In the genomic region with DNA sequence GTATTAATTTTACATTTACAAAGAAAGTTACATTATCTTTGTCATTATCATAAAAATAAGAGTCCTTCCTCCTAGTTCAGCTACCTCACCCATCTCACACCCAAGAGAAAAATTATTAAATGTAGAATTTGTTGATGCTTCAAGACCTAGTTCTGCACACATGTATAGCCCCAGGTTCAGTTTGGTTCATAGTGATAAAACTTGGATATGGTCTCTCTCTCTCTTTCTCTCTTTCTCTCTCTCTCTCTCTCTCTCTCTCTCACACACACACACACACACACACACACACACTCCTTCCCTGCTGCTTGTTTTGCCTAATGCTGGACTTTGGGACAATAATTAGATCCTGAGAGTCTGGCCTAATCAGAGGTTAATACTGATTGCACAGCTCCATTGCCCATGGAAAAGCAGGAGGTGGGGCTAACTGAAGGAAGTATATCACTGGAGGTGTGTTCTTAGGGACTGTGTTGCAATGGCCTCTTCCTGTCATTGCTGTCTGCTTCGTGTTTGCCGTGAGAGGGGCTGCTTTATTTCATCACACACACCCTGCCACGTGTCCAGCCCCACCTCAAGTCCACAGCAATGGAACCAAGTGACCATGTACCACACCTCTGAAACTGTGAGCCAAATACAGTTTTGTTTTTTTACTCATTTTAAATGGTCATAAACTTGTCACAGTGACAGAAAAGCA, we compare ENCODE assay signal across 8 mouse cellular contexts. TPM values are rescaled to one million over a fixed set of nuclear protein-coding genes. Genes with fewer than 3 reads are reported as not detected.
DNase-seq lines count a peak whose midpoint lies in the region; ATAC-seq lines count a peak whose summit lies in the region.

No protein-coding gene starts in this region.

- H3K27ac ChIP-seq in kidney, embryonic 15.5 days = no peak overlapping the region
- H3K27ac ChIP-seq in forebrain, embryonic 12.5 days = no peak overlapping the region
- no peak overlapping the region for H3K27ac ChIP-seq in liver, embryonic 11.5 days (ENCODE audit: low read depth, low read length)
- no peak overlapping the region for H3K27ac ChIP-seq in neural tube, embryonic 13.5 days (replicated peaks)

- H3K36me3 ChIP-seq in kidney, embryonic 15.5 days = no peaks in the 10 kb centered on the region
- no peaks in the 10 kb centered on the region for H3K36me3 ChIP-seq in forebrain, embryonic 12.5 days (replicated peaks)
- H3K36me3 ChIP-seq in liver, embryonic 11.5 days (ENCODE audit: control insufficient read depth, insufficient read depth, low read length) = no peaks in the 10 kb centered on the region
- no peaks in the 10 kb centered on the region for H3K36me3 ChIP-seq in neural tube, embryonic 13.5 days

- intact Hi-C loops in gastrocnemius, postnatal 36 days (cut with DNase I) = loop anchor here (5.0 kb wide), 1 partner anchor 36 kb away; no protein-coding TSS in a partner anchor

- no peaks in the 10 kb centered on the region for H3K9me3 ChIP-seq in kidney, embryonic 15.5 days (replicated peaks)
- H3K9me3 ChIP-seq in forebrain, embryonic 12.5 days = no peaks in the 10 kb centered on the region
- H3K9me3 ChIP-seq in liver, embryonic 11.5 days (ENCODE audit: control insufficient read depth, low read length) = no peaks in the 10 kb centered on the region
- no peaks in the 10 kb centered on the region for H3K9me3 ChIP-seq in neural tube, embryonic 13.5 days

- H3K4me2 ChIP-seq in kidney, embryonic 15.5 days = peak overlapping the region; percentile 83
- peak overlapping the region; percentile 73 for H3K4me2 ChIP-seq in forebrain, embryonic 12.5 days
- H3K4me2 ChIP-seq in liver, embryonic 11.5 days = peak overlapping the region; percentile 70
- peak overlapping the region; percentile 67 for H3K4me2 ChIP-seq in neural tube, embryonic 13.5 days

- peaks cover 15% of the 10 kb centered on the region for H3K4me1 ChIP-seq in kidney, embryonic 15.5 days
- H3K4me1 ChIP-seq in forebrain, embryonic 12.5 days = peaks cover 18% of the 10 kb centered on the region
- H3K4me1 ChIP-seq in liver, embryonic 11.5 days (replicated peaks; ENCODE audit: control insufficient read depth, insufficient read depth, low read length) = peaks cover 10% of the 10 kb centered on the region
- H3K4me1 ChIP-seq in neural tube, embryonic 13.5 days (replicated peaks) = peaks cover 19% of the 10 kb centered on the region

- H3K4me3 ChIP-seq in kidney, embryonic 15.5 days (replicated peaks) = peak overlapping the region; percentile 78; the same call in 1 of the 2 replicates
- peak overlapping the region; percentile 93; the same call in 1 of the 2 replicates for H3K4me3 ChIP-seq in forebrain, embryonic 12.5 days (replicated peaks)
- no peak overlapping the region for H3K4me3 ChIP-seq in liver, embryonic 11.5 days (ENCODE audit: low read depth, low read length)
- H3K4me3 ChIP-seq in neural tube, embryonic 13.5 days = peak overlapping the region; percentile 89

- ATAC-seq in kidney, embryonic 15.5 days (replicated peaks; ENCODE audit: low FRiP score) = no peak
- no peak for ATAC-seq in forebrain, embryonic 12.5 days (ENCODE audit: low FRiP score)
- peak; percentile 34; the same call in 1 of the 2 replicates for ATAC-seq in liver, embryonic 11.5 days (replicated peaks; ENCODE audit: low FRiP score)
- ATAC-seq in neural tube, embryonic 13.5 days (ENCODE audit: low read depth) = no peak
- ATAC-seq in erythroid progenitor cell, adult 5-6 weeks (replicated peaks; ENCODE audit: low FRiP score, poor library complexity, severe bottlenecking) = no peak

- DNase-seq in kidney, adult 8-10 months = no peak
- DNase-seq in liver, embryonic 11.5 days (ENCODE audit: low spot score) = no peak
- no peak for DNase-seq in natural killer cell, adult 2 months (ENCODE audit: low spot score in 2 of 2)
- DNase-seq in gastrocnemius, postnatal 36 days = no peak

- 34% methylated on average over 3 of the region's 3 CpGs for WGBS in kidney, embryonic 15.5 days
- WGBS in forebrain, embryonic 12.5 days = 69% methylated on average over 3 of the region's 3 CpGs
- 8% methylated on average over 3 of the region's 3 CpGs for WGBS in liver, embryonic 11.5 days
- 55% methylated on average over 3 of the region's 3 CpGs for WGBS in neural tube, embryonic 13.5 days

- H3K9ac ChIP-seq in kidney, embryonic 15.5 days = no peak overlapping the region
- H3K9ac ChIP-seq in forebrain, embryonic 12.5 days = no peak overlapping the region
- H3K9ac ChIP-seq in liver, embryonic 11.5 days (ENCODE audit: low read depth, low read length) = no peak overlapping the region
- H3K9ac ChIP-seq in neural tube, embryonic 13.5 days = peak overlapping the region; percentile 97; the same call in 1 of the 2 replicates

- no peaks in the 10 kb centered on the region for H3K27me3 ChIP-seq in kidney, embryonic 15.5 days
- H3K27me3 ChIP-seq in forebrain, embryonic 12.5 days = no peaks in the 10 kb centered on the region
- H3K27me3 ChIP-seq in liver, embryonic 11.5 days (replicated peaks; ENCODE audit: control insufficient read depth, insufficient read depth, low read length) = no peaks in the 10 kb centered on the region
- no peaks in the 10 kb centered on the region for H3K27me3 ChIP-seq in neural tube, embryonic 13.5 days

RNA-seq across cellular contexts. Expression of gene Ecpas, which starts 0.9 kb away (rescaled TPM):
- polyA plus RNA-seq in kidney, embryonic 15.5 days (2015; fragmentation: Nextera tagmentation; extraction: Ambion mirVana) = 27.8 and 31.0 TPM in 2 replicates
- 44.4 and 47.1 TPM in 2 replicates for polyA plus RNA-seq in forebrain, embryonic 12.5 days (2016; fragmentation: Nextera tagmentation; extraction: Ambion mirVana)
- 43.0 and 44.8 TPM in 2 replicates for polyA plus RNA-seq in liver, embryonic 11.5 days (2014; fragmentation: Nextera tagmentation; extraction: Ambion mirVana)
- polyA plus RNA-seq in neural tube, embryonic 13.5 days (2015; fragmentation: Nextera tagmentation; extraction: Ambion mirVana) = 27.0 and 30.8 TPM in 2 replicates
- total RNA-seq in erythroid progenitor cell, adult 5-6 weeks (2015; ENCODE audit: low replicate concordance) = 53.0 and 54.1 TPM in 2 replicates
- 34.0 and 34.1 TPM in 2 replicates for total RNA-seq in erythroid progenitor cell, adult 5-6 weeks (2017; ENCODE audit: low replicate concordance)
- 100 to 1,000 TPM; 302 to 321 TPM for total RNA-seq in gastrocnemius, postnatal 36 days (2021)

RNA-seq across cellular contexts. Expression of gene Zkscan16, which starts 29.9 kb away (rescaled TPM):
- polyA plus RNA-seq in kidney, embryonic 15.5 days (2015; fragmentation: Nextera tagmentation; extraction: Ambion mirVana) = 0.74 and 0.84 TPM in 2 replicates
- 1.2 and 1.3 TPM in 2 replicates for polyA plus RNA-seq in forebrain, embryonic 12.5 days (2016; fragmentation: Nextera tagmentation; extraction: Ambion mirVana)
- polyA plus RNA-seq in liver, embryonic 11.5 days (2014; fragmentation: Nextera tagmentation; extraction: Ambion mirVana) = 0.21 and 0.29 TPM in 2 replicates
- 0.44 and 0.47 TPM in 2 replicates for polyA plus RNA-seq in neural tube, embryonic 13.5 days (2015; fragmentation: Nextera tagmentation; extraction: Ambion mirVana)
- not detected in 2 replicates for total RNA-seq in erythroid progenitor cell, adult 5-6 weeks (2015; ENCODE audit: low replicate concordance)
- total RNA-seq in erythroid progenitor cell, adult 5-6 weeks (2017; ENCODE audit: low replicate concordance) = not detected in 2 replicates
- total RNA-seq in gastrocnemius, postnatal 36 days (2021) = not detected
